Mouse (Mus musculus) layer of hippocampus, adult 11-12 months (tissue): ENCODE measurements around the gene Entpd4b.
"Not testable (repeated sequence)": the region's sequence is repeated elsewhere in the genome, so short reads cannot be mapped to it uniquely, and the experiment has no call there.

Source experiments
- DNase-seq: peaks from one replicate; pipeline ENCODE4 v3.0.0; 2022; ENCODE audit warnings: low spot score

Entpd4b gene

GRCm38 (mm10) chr14:69555110-69555831, at the start of gene Entpd4b:
Entpd4b (plus strand) TSS chr14:69555424.
- DNase-seq = not testable (repeated sequence)

GRCm38 (mm10) chr14:69507000-69507399, 48.2 kb upstream of the Entpd4b start:
- not testable (repeated sequence) for DNase-seq

GRCm38 (mm10) chr14:69512449-69512848, 42.8 kb upstream of the Entpd4b start, which contains the start of gene Gm27179:
Gm27179 (minus strand) TSS chr14:69512549.
- not testable (repeated sequence) for DNase-seq

- not testable (repeated sequence) for DNase-seq
Observed at GRCm38 (mm10) chr14:69520810-69521209, 34.4 kb upstream of the Entpd4b start.

- DNase-seq = not testable (repeated sequence)
Observed at GRCm38 (mm10) chr14:69523001-69523400, 32.2 kb upstream of the Entpd4b start.

GRCm38 (mm10) chr14:69526202-69526601, 29.0 kb upstream of the Entpd4b start:
- not testable (repeated sequence) for DNase-seq

GRCm38 (mm10) chr14:69536539-69536938, 18.7 kb upstream of the Entpd4b start:
- DNase-seq = not testable (repeated sequence)

- DNase-seq = not testable (repeated sequence)
Observed at GRCm38 (mm10) chr14:69540113-69540512, 15.1 kb upstream of the Entpd4b start.

- DNase-seq = not testable (repeated sequence)
Observed at GRCm38 (mm10) chr14:69542695-69543094, 12.5 kb upstream of the Entpd4b start.

- DNase-seq = not testable (repeated sequence)
Observed at GRCm38 (mm10) chr14:69544033-69544432, 11.2 kb upstream of the Entpd4b start.

GRCm38 (mm10) chr14:69545052-69545451, 10.2 kb upstream of the Entpd4b start:
- DNase-seq = not testable (repeated sequence)

GRCm38 (mm10) chr14:69547310-69547709, 7.9 kb upstream of the Entpd4b start:
- DNase-seq = not testable (repeated sequence)

GRCm38 (mm10) chr14:69556820-69557219, 1.6 kb downstream of the Entpd4b start:
- not testable (repeated sequence) for DNase-seq

GRCm38 (mm10) chr14:69557550-69557949, 2.3 kb downstream of the Entpd4b start:
- DNase-seq = not testable (repeated sequence)
